Mouse (Mus musculus) retina, adult 2 months (tissue): ENCODE data around the gene Fam50b.

Experiments used
- DNase-seq: peaks from one replicate; pipeline ENCODE4 v3.0.0-alpha.2; 2012; ENCODE audit warnings: low read depth, low spot score

Fam50b gene

GRCm38 (mm10) chr13:34738699-34738973 lies 4.0 kb downstream of the Fam50b start:
- no peak for DNase-seq

DNA sequence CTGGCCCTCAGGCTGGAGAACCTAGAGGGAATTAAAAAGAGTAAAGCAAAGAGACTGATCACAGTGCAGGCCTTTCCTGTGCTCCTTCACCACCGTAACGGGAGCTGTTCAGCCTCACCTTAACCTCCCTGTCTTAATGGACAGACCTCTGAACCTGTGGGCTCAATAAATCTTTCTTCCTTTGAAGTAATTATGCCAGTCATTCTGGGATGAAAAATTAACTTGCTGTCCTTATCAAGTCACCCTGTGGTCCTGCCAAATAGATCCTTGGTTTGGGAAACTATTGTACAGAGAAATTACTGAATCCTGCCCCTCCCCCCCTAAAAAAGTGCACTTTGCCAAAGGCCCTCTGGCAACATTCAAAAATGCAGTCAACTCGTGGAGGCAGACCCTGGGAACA lies 4.4 kb downstream of the Fam50b start:
- DNase-seq: no peak

- DNase-seq: no peak
Measured at GRCm38 (mm10) chr13:34741254-34741653, 6.6 kb downstream of the Fam50b start.

DNA sequence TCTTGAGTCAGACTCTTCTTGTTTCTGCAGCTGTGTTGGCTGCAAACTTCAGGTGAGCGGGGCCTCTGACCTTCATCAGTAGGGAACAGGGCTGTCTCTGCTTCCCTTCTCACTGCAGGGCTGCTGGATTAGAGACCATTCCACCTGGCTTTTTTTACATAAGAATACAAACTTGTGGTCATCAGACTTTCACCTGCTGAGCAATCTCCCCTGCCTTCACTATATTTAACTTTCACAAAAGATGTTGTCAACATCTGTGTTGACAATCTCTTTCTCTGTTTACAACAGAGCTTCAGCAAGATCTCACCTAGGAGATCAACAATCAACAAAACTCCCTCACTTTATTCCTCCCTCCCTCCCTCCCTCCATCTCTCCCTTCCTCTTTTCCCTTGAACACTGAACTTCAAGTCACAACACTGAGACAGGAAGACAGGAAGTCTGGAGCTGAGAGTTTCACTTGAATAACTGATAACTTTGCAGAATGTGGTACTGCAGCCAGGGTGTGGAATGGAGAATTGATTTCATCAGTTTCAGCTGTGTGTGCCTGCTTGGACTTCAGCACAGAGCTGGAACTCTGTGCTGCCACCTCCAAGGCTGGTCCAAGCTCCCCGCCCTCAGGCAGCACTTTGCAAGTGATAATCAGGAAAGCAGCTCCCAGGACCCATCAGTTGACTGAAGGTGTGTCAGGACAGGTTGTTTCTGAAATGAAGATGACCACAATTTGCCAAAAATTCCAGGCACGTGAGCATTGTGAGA lies 7.3 kb downstream of the Fam50b start:
- DNase-seq: no peak

GRCm38 (mm10) chr13:34746811-34747210 lies 12.2 kb downstream of the Fam50b start:
- no peak for DNase-seq

DNA sequence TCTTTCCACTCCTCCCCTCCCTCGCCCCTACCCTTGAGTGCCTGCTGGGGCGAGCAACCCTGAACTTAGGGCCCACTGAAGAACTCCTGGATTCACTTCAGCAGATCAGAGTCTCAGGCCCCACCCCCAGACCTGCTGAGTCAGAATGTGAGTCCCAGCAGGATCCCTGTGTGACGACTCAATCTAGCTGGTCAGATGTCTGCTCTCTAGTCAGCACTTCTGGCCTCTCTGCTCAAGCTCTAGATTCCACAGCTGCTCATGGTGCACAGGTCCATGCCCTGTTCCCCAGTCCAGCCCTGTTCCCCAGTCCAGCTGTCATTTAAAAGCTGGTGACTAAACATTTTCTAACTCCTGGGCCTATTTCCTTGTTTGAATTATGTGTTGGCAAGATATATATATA lies 13.9 kb downstream of the Fam50b start:
- DNase-seq: no peak

- DNase-seq: no peak
Measured at GRCm38 (mm10) chr13:34759202-34759601, 24.6 kb downstream of the Fam50b start.

DNA sequence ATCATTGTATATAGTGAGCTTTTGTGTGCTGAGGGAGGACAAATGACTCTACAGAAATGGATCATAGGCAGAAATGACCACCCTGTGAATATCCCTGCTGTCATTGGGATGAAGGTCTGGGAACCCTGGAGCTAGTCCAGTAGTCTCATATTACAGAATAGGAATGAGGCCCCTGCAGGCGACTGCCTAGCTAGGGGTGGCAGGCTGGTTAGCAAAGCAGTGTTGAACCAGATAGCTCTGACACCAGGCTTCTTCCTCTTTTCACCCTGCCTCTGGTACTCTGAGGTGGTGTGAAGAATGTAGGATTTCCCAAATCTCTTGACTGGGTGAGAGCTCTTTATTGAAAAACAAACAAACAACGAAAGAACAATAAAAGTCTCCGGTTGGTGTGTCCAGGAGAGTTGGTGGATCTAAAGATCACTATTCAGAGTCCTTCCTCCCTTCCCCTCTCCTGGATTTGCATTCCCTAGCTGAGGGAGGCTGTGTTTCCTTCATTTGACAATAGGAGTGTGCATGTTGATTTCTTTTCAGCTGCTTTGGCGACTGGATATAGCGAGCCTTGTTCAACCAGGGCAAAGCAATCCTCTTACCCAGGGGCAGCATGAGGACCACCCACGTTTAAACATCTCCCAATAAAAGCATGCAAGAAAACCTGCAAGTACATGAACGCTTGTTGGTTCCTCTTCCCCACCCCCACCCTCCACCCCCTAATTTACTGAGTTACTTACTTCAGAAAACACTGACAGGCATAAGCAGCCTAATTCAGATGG lies 26.1 kb downstream of the Fam50b start:
- DNase-seq: no peak

- DNase-seq: no peak
Measured at GRCm38 (mm10) chr13:34762136-34762535, 27.5 kb downstream of the Fam50b start.

DNA sequence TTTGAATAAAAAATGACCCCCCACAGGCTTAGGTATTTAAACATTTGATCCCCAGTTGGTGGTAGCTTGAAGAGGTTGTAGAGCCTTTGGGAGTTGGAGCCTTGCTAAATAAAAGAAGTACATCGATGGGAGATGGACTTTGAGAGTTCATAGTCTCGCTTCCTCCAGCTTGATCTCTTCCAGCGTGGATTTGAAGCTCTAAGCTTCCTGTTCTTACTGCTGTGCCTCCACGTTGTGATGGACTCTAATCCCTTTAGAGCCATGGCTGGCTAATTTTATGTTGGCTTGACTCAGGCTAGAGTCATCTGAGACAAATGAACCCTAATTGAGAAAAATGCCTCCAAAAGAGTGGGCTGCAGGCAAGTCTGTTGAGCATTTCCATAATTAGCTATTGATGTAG lies 28.2 kb downstream of the Fam50b start:
- no peak for DNase-seq

DNA sequence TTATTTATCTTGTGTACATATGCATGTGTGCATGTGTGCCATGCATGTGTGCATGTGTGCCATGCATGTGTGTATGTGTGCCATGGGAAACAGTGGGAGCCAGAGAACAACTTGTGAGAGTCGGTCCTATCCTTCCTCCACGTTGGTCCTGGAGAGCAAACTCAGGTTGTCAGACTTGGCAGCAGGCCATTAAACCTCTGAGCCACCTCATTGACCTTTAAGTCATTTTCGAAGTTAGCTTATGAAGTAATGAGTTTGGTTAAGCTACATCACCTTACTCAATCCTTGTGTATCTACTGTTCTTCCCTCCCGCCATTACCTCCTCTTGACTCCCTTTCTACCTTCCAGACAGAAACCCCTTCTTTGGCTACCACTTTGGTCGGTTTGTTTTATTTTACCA lies 30.6 kb downstream of the Fam50b start:
- no peak for DNase-seq

DNA sequence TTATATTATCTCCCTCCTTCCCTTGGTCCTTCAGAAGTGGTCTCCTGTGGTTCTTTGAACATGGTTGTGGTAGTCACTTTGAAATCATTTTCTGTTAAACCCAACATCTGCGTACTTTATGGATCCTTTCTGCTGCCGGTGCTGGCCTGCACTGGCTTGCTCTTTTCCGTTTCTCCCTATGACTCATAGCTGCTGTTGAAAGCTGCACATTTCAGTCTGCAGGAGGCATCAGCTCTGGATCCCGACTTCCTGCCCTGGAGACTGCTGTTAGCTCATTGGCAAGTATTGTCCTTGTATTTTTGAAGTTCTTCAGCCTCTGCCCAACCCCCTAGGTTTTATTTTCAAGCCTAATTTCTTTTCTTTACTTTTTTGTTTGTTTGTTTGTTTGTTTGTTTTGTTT lies 31.9 kb downstream of the Fam50b start:
- DNase-seq: no peak

DNA sequence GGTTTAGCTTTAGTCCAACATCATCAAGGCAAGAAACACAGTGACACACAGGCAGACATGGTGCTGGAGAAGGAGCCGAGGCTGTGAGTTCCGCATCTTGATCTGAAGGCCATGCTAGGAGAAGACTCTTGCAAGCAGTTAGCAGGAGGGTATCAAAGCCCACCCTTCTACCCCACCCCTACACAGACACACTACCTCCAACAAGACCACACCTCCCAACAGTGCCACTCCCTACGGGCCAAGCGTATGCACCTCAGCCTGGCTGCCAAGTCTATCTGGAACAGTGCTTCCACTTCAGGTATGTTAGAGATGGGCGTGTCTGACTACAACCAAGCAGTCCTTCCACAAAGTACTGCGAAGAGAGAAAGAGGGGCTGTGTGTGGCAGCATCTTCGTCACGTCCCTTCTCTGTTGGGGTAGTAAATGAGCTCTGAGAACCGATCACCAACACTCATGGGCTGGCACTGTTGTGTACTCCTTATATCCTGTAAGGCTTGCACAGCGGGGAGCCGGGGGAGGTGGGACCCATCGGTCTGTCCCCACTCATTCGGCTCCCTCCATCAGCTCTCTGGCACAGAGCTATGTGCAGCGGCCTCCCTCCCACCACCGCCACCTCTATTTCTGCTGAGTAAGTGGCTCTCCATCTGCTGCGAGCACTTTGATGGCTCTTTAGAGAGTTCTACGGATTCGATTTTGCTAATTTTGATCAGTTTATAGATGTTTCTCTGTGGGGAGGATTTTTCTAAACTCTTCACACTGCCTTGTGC lies 33.1 kb downstream of the Fam50b start:
- no peak for DNase-seq

GRCm38 (mm10) chr13:34776767-34777166 lies 42.1 kb downstream of the Fam50b start:
- DNase-seq: no peak

DNA sequence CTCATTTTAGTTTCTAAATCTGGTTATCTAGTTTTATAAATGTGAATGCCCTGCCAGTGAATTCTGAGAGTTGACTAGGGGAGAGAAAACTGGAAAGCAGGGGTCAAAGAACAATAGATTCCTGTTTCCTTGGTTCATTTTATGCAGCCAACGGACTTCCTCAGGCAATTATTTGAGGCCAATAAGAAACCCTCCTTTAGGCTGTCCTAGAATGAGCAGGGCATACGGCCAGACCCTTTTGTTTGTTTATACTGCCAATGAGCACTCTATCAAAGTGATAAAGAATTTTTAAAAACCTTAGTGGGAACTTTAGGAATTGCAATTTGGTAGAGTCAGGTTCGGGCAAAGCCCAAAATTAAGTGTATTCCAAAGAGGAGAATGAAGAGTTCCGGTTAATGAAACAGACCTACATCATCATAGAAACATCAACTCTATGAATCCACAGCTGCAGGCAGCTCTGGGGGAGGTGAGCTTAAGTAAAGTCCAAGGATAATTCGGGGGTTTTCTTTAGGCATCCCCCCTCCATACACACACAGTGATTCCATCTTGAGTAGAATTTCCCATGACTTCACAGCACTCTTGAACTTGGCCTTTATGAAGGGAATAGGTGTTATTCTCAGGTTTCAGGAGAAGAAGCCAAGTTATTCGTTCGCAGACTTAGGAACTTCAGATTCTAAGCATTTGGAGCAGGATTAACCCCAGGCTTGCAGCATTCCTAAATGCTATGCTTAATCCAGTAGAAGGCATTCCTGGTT lies 46.4 kb downstream of the Fam50b start:
- no peak for DNase-seq

GRCm38 (mm10) chr13:34781611-34782009 lies 47.0 kb downstream of the Fam50b start:
- no peak for DNase-seq

DNA sequence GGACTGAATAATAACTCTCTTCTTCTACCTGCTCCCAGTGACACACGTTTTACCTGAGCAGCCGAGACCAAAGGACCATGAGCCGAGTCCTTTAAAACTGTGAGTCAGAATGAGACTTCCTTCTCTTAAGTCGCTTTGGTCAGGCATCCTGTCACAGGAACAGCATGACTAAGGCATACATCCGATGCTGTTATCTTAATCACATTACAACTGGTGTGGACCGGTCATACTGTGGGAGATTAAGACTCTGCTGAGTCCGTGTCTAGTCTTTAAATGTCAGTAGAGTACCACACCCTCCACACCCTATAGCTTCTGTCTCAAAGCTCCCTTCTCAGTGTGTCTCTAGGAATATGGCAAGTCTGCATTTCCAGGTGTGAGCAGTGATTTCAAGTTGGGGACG lies 50.2 kb downstream of the Fam50b start:
- no peak for DNase-seq

DNA sequence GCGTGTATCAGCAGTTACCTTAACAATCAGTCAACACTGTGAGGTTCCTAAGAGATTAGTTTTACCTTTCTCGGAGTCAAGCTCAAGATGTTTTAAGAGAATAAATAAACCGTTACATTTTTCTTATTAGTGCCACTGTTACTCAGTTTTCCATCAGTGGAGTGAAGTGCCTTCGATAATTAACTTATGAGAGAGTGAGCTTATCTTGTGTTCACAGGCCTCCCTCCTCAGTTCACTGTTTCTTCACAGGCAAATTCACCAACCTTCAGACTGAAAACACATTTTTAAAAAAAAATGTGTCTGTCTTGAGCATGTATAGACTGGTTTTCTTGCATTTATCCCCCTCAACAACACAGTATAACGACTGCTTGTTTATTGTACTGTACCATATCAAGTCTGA lies 52.0 kb downstream of the Fam50b start:
- DNase-seq: no peak

DNA sequence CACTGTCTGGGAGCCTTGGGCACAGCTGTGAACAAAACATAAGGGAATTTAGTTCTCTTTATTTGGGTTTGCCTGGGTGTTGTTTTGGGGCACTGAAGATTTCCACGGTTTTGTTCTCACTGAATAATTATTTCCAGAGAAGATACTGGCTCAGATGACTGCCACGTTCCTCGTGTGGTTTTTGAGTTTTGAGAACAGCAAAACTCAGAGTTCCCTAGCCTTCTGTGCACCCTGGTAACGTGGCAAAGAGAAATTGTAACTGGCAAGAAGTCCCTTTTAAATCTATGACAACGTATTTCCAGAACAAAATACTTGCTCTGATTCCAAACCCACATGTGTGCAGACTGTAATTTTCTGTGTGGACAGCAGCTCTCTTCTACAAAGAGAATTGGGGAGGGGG lies 52.9 kb downstream of the Fam50b start:
- no peak for DNase-seq

- DNase-seq: no peak
Measured at GRCm38 (mm10) chr13:34789176-34789818, 54.6 kb downstream of the Fam50b start.

DNA sequence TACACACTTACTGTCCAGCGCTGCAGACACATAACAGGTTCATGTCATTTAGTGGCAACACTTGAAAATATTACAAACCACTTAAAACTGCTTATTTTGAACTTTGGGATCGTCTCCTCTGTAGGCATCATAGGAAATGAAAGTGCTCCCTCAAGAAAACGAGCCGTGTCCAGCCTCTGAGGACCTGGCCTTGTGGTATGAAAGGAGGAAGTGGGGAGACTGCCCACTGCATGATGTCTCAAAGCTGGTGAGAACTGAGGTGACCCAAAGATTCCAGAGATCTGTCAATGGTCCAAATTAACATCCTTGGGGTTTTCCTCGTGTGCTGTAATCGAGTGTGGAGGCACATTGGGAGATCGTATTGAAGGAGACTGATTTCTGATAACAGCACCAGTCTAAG lies 58.4 kb downstream of the Fam50b start:
- no peak for DNase-seq

GRCm38 (mm10) chr13:34793816-34794215 lies 59.2 kb downstream of the Fam50b start:
- no peak for DNase-seq
